In genomic region chr15:78401921-78402320, GRCm38 (mm10) we compare ENCODE assay signal across 9 mouse cellular contexts. TPM values are rescaled to one million over a fixed set of nuclear protein-coding genes. Genes with fewer than 3 reads are reported as not detected.
DNase-seq lines count a peak whose midpoint lies in the region; ATAC-seq and TF ChIP-seq lines count a peak whose summit lies in the region.
"Had no signal": no experiment of that assay in that cellular context is flagged by ENCODE, and none has a peak within 500 bp of the region (broad histone marks: within the 10 kb centered on the region; RNA-seq: fewer than 3 reads in every experiment).

No protein-coding gene starts in this region.

- no peak for TF ChIP-seq CTCF in lung, adult 2 months (IDR thresholded peaks at IDR 0.05; ENCODE audit: insufficient read depth, low read length)

- no peaks in the 10 kb centered on the region for H3K27me3 ChIP-seq in forebrain, embryonic 15.5 days
- no peaks in the 10 kb centered on the region for H3K27me3 ChIP-seq in forebrain, embryonic 11.5 days (ENCODE audit: control insufficient read depth, insufficient read depth, low read length)
- no peaks in the 10 kb centered on the region for H3K27me3 ChIP-seq in forebrain, embryonic 13.5 days
- H3K27me3 ChIP-seq: limb, embryonic 12.5 days had no signal

- no peak for ATAC-seq in forebrain, embryonic 15.5 days (replicated peaks)
- no peak for ATAC-seq in forebrain, embryonic 11.5 days (replicated peaks; ENCODE audit: low FRiP score)
- ATAC-seq in forebrain, embryonic 13.5 days: no peak

- DNase-seq in forebrain, embryonic 11.5 days (ENCODE audit: low spot score): no peak
- DNase-seq in adrenal gland, adult 2 months: peak; percentile 92
- peak; percentile 68 for DNase-seq in gastrocnemius, postnatal 10 days
- peak; percentile 83 for DNase-seq in kidney, postnatal 10 days
- peak; percentile 59 for DNase-seq in lung, adult 2 months
- DNase-seq in testis, postnatal 10 days (ENCODE audit: low spot score): peak; percentile 77

- no peak overlapping the region for H3K27ac ChIP-seq in forebrain, embryonic 15.5 days (replicated peaks)
- no peak overlapping the region for H3K27ac ChIP-seq in forebrain, embryonic 11.5 days (ENCODE audit: low read depth, low read length)
- no peak overlapping the region for H3K27ac ChIP-seq in forebrain, embryonic 13.5 days
- H3K27ac ChIP-seq: limb, embryonic 12.5 days had no signal

- peaks cover 44% of the 10 kb centered on the region for H3K4me1 ChIP-seq in forebrain, embryonic 15.5 days
- no peaks in the 10 kb centered on the region; the same call in 1 of the 2 replicates for H3K4me1 ChIP-seq in forebrain, embryonic 11.5 days (replicated peaks; ENCODE audit: control insufficient read depth, insufficient read depth, low read length)
- peaks cover 11% of the 10 kb centered on the region for H3K4me1 ChIP-seq in lung, adult 2 months (ENCODE audit: control insufficient read depth, insufficient read depth, low read length)
- H3K4me1 ChIP-seq in forebrain, embryonic 13.5 days: peaks cover 34% of the 10 kb centered on the region

- WGBS in forebrain, embryonic 15.5 days: 53% methylated on average over 4 of the region's 4 CpGs
- WGBS in forebrain, embryonic 11.5 days: 83% methylated on average over 4 of the region's 4 CpGs
- WGBS in lung, adult 2 months: 29% methylated on average over 4 of the region's 4 CpGs
- WGBS in forebrain, embryonic 13.5 days: 67% methylated on average over 4 of the region's 4 CpGs

- no peak for TF ChIP-seq POLR2A in lung, adult 2 months (IDR thresholded peaks at IDR 0.05; ENCODE audit: borderline replicate concordance, extremely low read depth, low read depth, low read length)

- 0 out of 2 replicates have a peak overlapping the region, but pooled peaks have one; percentile 3 for H3K9ac ChIP-seq in forebrain, embryonic 15.5 days (replicated peaks)
- no peak overlapping the region for H3K9ac ChIP-seq in forebrain, embryonic 11.5 days (ENCODE audit: low read length)
- H3K9ac ChIP-seq in forebrain, embryonic 13.5 days: no peak overlapping the region
- H3K9ac ChIP-seq: limb, embryonic 12.5 days had no signal

- no peak overlapping the region for H3K4me3 ChIP-seq in forebrain, embryonic 15.5 days
- H3K4me3 ChIP-seq in forebrain, embryonic 11.5 days (ENCODE audit: low read depth, low read length): no peak overlapping the region
- H3K4me3 ChIP-seq in lung, adult 2 months (replicated peaks; ENCODE audit: extremely low read depth, low read depth, low read length): no peak overlapping the region
- no peak overlapping the region for H3K4me3 ChIP-seq in forebrain, embryonic 13.5 days
- H3K4me3 ChIP-seq: limb, embryonic 12.5 days had no signal

- H3K4me2 ChIP-seq in forebrain, embryonic 15.5 days (replicated peaks): no peak overlapping the region
- H3K4me2 ChIP-seq in forebrain, embryonic 11.5 days (ENCODE audit: low read depth, low read length, severe bottlenecking): no peak overlapping the region
- H3K4me2 ChIP-seq in forebrain, embryonic 13.5 days: no peak overlapping the region
- H3K4me2 ChIP-seq: limb, embryonic 12.5 days had no signal

- H3K36me3 ChIP-seq in forebrain, embryonic 15.5 days: no peaks in the 10 kb centered on the region
- no peaks in the 10 kb centered on the region for H3K36me3 ChIP-seq in forebrain, embryonic 11.5 days (ENCODE audit: control insufficient read depth, insufficient read depth, low read length)
- no peaks in the 10 kb centered on the region for H3K36me3 ChIP-seq in forebrain, embryonic 13.5 days (ENCODE audit: poor library complexity, severe bottlenecking)
- H3K36me3 ChIP-seq: limb, embryonic 12.5 days had no signal

- H3K9me3 ChIP-seq in forebrain, embryonic 15.5 days: no peaks in the 10 kb centered on the region
- H3K9me3 ChIP-seq in forebrain, embryonic 11.5 days (ENCODE audit: control insufficient read depth, low read length): no peaks in the 10 kb centered on the region
- H3K9me3 ChIP-seq in forebrain, embryonic 13.5 days (replicated peaks): no peaks in the 10 kb centered on the region
- H3K9me3 ChIP-seq: limb, embryonic 12.5 days had no signal

RNA-seq across cellular contexts. Expression of gene Tst, which starts 3.8 kb away (rescaled TPM):
- polyA plus RNA-seq in forebrain, embryonic 15.5 days (2015; fragmentation: Nextera tagmentation; extraction: Ambion mirVana): 23.7 and 24.6 TPM in 2 replicates
- polyA plus RNA-seq in forebrain, embryonic 11.5 days (2014; fragmentation: Nextera tagmentation; extraction: Ambion mirVana): 10.4 and 11.9 TPM in 2 replicates
- total RNA-seq in adrenal gland, adult 2 months (2021): 100 to 1,000 TPM; 218 to 366 TPM
- polyA plus RNA-seq in adrenal gland, adult 2 months (2012; rRNA removed): 391 and 410 TPM in 2 replicates
- 10 to 100 TPM; 18.0 to 23.3 TPM for total RNA-seq in gastrocnemius, postnatal 10 days (2021)
- polyA plus RNA-seq in lung, adult 2 months (2012; rRNA removed): 122 and 136 TPM in 2 replicates
- polyA plus RNA-seq in forebrain, embryonic 13.5 days (2015; fragmentation: Nextera tagmentation; extraction: Ambion mirVana): 12.0 and 15.9 TPM in 2 replicates

RNA-seq across cellular contexts. Expression of gene Mpst, which starts 4.3 kb away (rescaled TPM):
- polyA plus RNA-seq in forebrain, embryonic 15.5 days (2015; fragmentation: Nextera tagmentation; extraction: Ambion mirVana): 4.1 and 5.3 TPM in 2 replicates
- 2.7 and 4.2 TPM in 2 replicates for polyA plus RNA-seq in forebrain, embryonic 11.5 days (2014; fragmentation: Nextera tagmentation; extraction: Ambion mirVana)
- 10 to 100 TPM; 59.0 to 63.2 TPM for total RNA-seq in adrenal gland, adult 2 months (2021)
- 342 and 389 TPM in 2 replicates for polyA plus RNA-seq in adrenal gland, adult 2 months (2012; rRNA removed)
- total RNA-seq in gastrocnemius, postnatal 10 days (2021): 10 to 100 TPM; 34.6 to 40.5 TPM
- polyA plus RNA-seq in lung, adult 2 months (2012; rRNA removed): 136 and 145 TPM in 2 replicates
- polyA plus RNA-seq in forebrain, embryonic 13.5 days (2015; fragmentation: Nextera tagmentation; extraction: Ambion mirVana): 2.3 and 3.0 TPM in 2 replicates

RNA-seq across cellular contexts. Expression of gene Tex33, which starts 6.2 kb away (rescaled TPM):
- polyA plus RNA-seq in forebrain, embryonic 15.5 days (2015; fragmentation: Nextera tagmentation; extraction: Ambion mirVana): not detected in 2 replicates
- not detected in 2 replicates for polyA plus RNA-seq in forebrain, embryonic 11.5 days (2014; fragmentation: Nextera tagmentation; extraction: Ambion mirVana)
- not detected for total RNA-seq in adrenal gland, adult 2 months (2021)
- not detected in 2 replicates for polyA plus RNA-seq in adrenal gland, adult 2 months (2012; rRNA removed)
- not detected for total RNA-seq in gastrocnemius, postnatal 10 days (2021)
- polyA plus RNA-seq in lung, adult 2 months (2012; rRNA removed): not detected in 2 replicates
- not detected in 2 replicates for polyA plus RNA-seq in forebrain, embryonic 13.5 days (2015; fragmentation: Nextera tagmentation; extraction: Ambion mirVana)
- polyA plus RNA-seq: limb, embryonic 12.5 days had no signal

RNA-seq across cellular contexts. Expression of gene Kctd17, which starts 26.4 kb away (rescaled TPM):
- 123 and 132 TPM in 2 replicates for polyA plus RNA-seq in forebrain, embryonic 15.5 days (2015; fragmentation: Nextera tagmentation; extraction: Ambion mirVana)
- polyA plus RNA-seq in forebrain, embryonic 11.5 days (2014; fragmentation: Nextera tagmentation; extraction: Ambion mirVana): 67.9 and 76.7 TPM in 2 replicates
- total RNA-seq in adrenal gland, adult 2 months (2021): 100 to 1,000 TPM in 1 of 2 experiments, 10 to 100 TPM in 1; 81.6 to 102 TPM
- polyA plus RNA-seq in adrenal gland, adult 2 months (2012; rRNA removed): 344 and 374 TPM in 2 replicates
- total RNA-seq in gastrocnemius, postnatal 10 days (2021): 10 to 100 TPM; 48.7 to 62.2 TPM
- 114 and 128 TPM in 2 replicates for polyA plus RNA-seq in lung, adult 2 months (2012; rRNA removed)
- polyA plus RNA-seq in forebrain, embryonic 13.5 days (2015; fragmentation: Nextera tagmentation; extraction: Ambion mirVana): 84.6 and 104 TPM in 2 replicates

Comparison
In these comparisons a context has a peak if more than half of its experiments do, and no peak if none do; other contexts are left out.
1. RNA of gene Mpst, which starts 4.3 kb away (polyA plus RNA-seq): 342 to 389 TPM in adrenal gland, adult 2 months and 136 to 145 TPM in lung, adult 2 months; 4.1 to 5.3 TPM in forebrain, embryonic 15.5 days, 2.7 to 4.2 TPM in forebrain, embryonic 11.5 days and 2.3 to 3.0 TPM in forebrain, embryonic 13.5 days; every median in the first group is over 10 times any median in the second.